Mouse (Mus musculus) kidney, adult 2 months (tissue): ENCODE data around the gene Dmtf1.
"Not testable (repeated sequence)": the region's sequence is repeated elsewhere in the genome, so short reads cannot be mapped to it uniquely, and the experiment has no call there.

Experiments
- CTCF ChIP-seq: fragments of 200-500 bp; conservative IDR thresholded peaks from 2 replicates; pipeline ENCODE4 v1.5.1; 2011; ENCODE audit warnings: low read depth, mild to moderate bottlenecking, control low read depth, low read length, moderate library complexity, mixed read lengths; ENCODE audit not compliant: insufficient read depth, insufficient read length
- POLR2A ChIP-seq: fragments of 200-500 bp; IDR thresholded peaks from one replicate; pipeline ENCODE4 v1.6.1; 2011; ENCODE audit warnings: low read depth, low read length, control low read depth

DNA sequence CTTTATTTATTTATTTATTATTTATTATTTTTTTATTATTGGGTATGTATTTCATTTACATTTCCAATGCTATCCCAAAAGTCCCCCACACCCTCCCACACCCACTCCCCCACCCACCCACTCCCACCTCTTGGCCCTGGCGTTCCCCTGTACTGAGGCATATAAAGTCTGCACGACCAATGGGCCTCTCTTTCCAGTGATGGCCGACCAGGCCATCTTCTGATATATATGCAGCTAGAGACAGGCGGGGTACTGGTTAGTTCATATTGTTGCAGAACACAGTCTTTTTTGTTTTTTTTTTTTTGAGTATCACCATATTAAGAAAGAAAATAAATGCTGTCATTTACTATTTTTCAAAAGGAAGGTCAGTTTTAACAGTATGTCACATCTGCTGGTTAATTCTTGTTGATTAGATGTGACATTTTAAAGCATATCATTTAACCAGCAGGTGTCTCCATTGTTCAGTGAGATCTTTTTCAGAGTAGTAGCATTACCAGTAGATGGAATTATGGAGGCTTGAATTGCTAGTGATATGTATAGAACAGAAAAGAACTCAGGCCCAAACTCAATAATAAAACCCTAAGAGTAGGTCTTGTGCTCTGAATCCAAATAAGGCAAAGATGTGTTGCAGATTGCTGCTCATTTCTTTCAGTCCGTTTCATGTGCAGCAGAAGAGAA is 7.9 kb upstream of the Dmtf1 start:
- TF ChIP-seq CTCF, POLR2A: not testable (repeated sequence)
